In the genomic region with DNA sequence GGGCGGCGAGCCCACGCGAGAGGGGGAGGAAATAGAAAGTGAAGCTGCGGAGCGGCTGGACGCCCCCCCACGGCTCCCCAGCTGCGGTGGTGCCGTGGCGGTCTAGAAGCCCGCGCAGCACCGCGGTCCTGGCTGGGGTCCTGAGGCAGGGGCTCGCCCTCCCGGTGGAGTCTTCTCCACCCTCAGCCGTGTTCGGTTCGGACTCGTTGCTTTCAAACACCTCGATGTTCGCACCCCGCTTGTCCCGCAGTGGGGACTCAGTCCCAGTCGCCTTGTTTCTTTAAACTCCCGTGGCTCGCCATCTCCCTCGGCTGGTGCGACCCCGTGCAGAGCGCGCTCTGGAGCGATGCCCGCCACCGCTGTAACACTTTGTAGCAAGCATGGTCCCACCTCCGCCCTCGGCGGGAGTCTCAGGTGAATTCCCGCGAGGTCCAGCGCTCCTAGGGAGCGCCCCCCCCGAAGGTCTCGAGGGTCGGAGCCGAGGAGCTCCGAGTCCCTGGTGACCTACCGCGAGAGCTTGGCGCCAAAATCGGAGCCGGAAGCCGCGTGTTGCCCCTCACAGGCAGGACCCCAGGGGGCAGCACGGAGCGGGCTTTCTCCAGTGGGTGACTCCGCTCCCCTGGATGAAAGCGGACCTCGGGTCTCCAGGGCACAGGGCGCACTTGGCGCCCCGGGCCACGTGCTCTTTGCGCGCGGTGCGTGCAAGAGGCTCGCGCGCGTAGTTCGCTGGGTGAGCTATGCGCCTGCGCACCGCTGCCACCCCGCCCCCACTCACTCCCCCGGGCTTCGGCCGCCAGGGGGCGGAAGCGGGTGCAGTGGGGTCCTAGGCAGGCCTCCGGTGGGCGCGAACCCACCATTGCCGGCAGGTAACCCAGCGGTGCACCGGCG, we compare ENCODE assay signal across 8 mouse cellular contexts. TPM values are rescaled to one million over a fixed set of nuclear protein-coding genes. Genes with fewer than 3 reads are reported as not detected.
DNase-seq lines count a peak whose midpoint lies in the region; ATAC-seq lines count a peak whose summit lies in the region.

No protein-coding gene starts in this region.

- no peaks in the 10 kb centered on the region for H3K27me3 ChIP-seq in megakaryocyte, embryonic 14.5 days (replicated peaks)

- peaks cover 24% of the 10 kb centered on the region for H3K36me3 ChIP-seq in megakaryocyte, embryonic 14.5 days (replicated peaks; ENCODE audit: low read length)

- no peaks in the 10 kb centered on the region for H3K9me3 ChIP-seq in megakaryocyte, embryonic 14.5 days

- peaks cover 63% of the 10 kb centered on the region for H3K4me1 ChIP-seq in megakaryocyte, embryonic 14.5 days

- ATAC-seq in inflammation-experienced regulatory T-cells, adult 6 months: peak; percentile 27

- intact Hi-C loops in gastrocnemius, postnatal 14 days (cut with DNase I; ENCODE audit: low total_unique reads): no loop called here
- intact Hi-C loops in left cerebral cortex, postnatal 10 days (cut with DNase I): loop anchor here (2.0 to 5.0 kb wide), 2 partner anchors 41 to 87 kb away; no protein-coding TSS in a partner anchor

- DNase-seq in adipocyte (ENCODE audit: low spot score): peak; percentile 86
- peak; percentile 90 for DNase-seq in embryo, embryonic 10.5 days (ENCODE audit: low spot score)
- DNase-seq in gastrocnemius, postnatal 14 days: peak; percentile 90
- DNase-seq in left cerebral cortex, postnatal 10 days (ENCODE audit: extremely low spot score in 1 of 2, low spot score in 2 of 2): peak; percentile 85 to 93
- DNase-seq in right cerebral cortex, adult 2 months (ENCODE audit: low spot score in 2 of 2): peak; percentile 90 to 93
- DNase-seq in urinary bladder, postnatal 10 days (ENCODE audit: low spot score): peak; percentile 64

- peak overlapping the region; percentile 99 for H3K4me3 ChIP-seq in megakaryocyte, embryonic 14.5 days (replicated peaks)

RNA-seq across cellular contexts. Expression of gene Ptma, which starts 1.3 kb away (rescaled TPM):
- 100 to 1,000 TPM; 184 to 248 TPM for total RNA-seq in gastrocnemius, postnatal 14 days (2021)
- polyA plus RNA-seq in inflammation-experienced regulatory T-cells, adult 6 months (2017; shearing (Covaris generic)): 1,000 to 10,000 TPM; 2,583 to 3,807 (median 2,925) TPM
- total RNA-seq in left cerebral cortex, postnatal 10 days (2021): 100 to 1,000 TPM; 438 to 477 TPM
- polyA plus RNA-seq in megakaryocyte, embryonic 14.5 days (2012; ENCODE audit: insufficient read depth, low replicate concordance): 6,261 and 14,151 TPM in 2 replicates

RNA-seq across cellular contexts. Expression of gene Pde6d, which starts 54.6 kb away (rescaled TPM):
- 10 to 100 TPM; 25.0 to 30.2 TPM for total RNA-seq in gastrocnemius, postnatal 14 days (2021)
- 10 to 100 TPM; 17.7 to 21.6 (median 18.1) TPM for polyA plus RNA-seq in inflammation-experienced regulatory T-cells, adult 6 months (2017; shearing (Covaris generic))
- total RNA-seq in left cerebral cortex, postnatal 10 days (2021): 10 to 100 TPM; 62.6 to 67.4 TPM
- polyA plus RNA-seq in megakaryocyte, embryonic 14.5 days (2012; ENCODE audit: insufficient read depth, low replicate concordance): 24.8 and 45.8 TPM in 2 replicates

RNA-seq across cellular contexts. Expression of gene Cops7b, which starts 54.9 kb away (rescaled TPM):
- total RNA-seq in gastrocnemius, postnatal 14 days (2021): 1 to 10 TPM; 8.2 to 9.6 TPM
- polyA plus RNA-seq in inflammation-experienced regulatory T-cells, adult 6 months (2017; shearing (Covaris generic)): 10 to 100 TPM; 14.5 to 17.0 (median 15.8) TPM
- total RNA-seq in left cerebral cortex, postnatal 10 days (2021): 10 to 100 TPM; 27.5 to 30.6 TPM
- polyA plus RNA-seq in megakaryocyte, embryonic 14.5 days (2012; ENCODE audit: insufficient read depth, low replicate concordance): 16.3 and 36.3 TPM in 2 replicates

Comparison
In these comparisons a context has a peak if more than half of its experiments do, and no peak if none do; other contexts are left out.
1. Peak in every context shown above with its lines: DNase-seq, ATAC-seq and H3K4me3 ChIP-seq.